Mouse (Mus musculus) 3T3-L1 (cell line): ENCODE measurements around the gene Utp11.
"Not testable (repeated sequence)": the region's sequence is repeated elsewhere in the genome, so short reads cannot be mapped to it uniquely, and the experiment has no call there.

Experiments used
- DNase-seq: peaks from one replicate; pipeline ENCODE4 v3.0.0-alpha.2; 2015; ENCODE audit warnings: low read depth, low spot score

Gene Utp11

DNA sequence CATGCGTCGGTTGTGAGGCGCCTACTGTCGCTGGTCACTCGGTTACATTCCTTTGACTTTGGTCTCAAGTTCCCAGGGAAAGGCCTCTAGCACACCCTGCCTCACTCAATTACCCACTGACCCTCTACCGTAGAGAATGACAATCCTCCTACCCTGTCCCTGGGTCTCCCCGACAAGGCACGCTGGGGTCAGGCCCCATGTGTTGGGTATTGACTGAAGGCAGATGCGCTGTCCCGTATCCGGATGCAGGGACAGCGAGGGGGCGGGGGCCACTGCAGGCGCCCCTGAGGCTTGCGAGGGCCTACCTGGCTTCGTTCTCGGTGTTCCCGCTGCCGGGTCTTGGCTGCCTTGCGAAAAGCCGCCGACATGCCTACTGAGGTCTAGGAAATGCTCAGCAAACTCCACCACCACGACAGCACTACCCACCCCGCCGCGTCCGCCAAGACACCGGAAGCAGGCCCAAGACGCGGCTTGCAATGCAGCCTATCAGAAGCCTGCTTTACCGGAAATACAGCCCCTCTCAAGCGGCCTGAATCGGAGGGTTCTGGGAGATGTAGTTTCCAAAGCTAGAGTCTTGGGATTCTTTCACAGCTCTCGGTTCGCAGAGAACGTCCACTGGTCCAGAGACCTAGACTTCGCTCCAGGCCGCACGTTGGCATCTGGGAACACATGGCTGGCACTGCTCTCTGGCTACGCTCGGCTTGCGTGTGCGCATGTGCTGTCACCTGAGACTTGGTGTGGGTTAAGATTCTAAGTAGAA, at the start of gene Utp11:
TSS of gene Utp11 (minus strand) at position 466 of the 760 bp plus-strand sequence.
- peak; percentile 97 for DNase-seq

DNA sequence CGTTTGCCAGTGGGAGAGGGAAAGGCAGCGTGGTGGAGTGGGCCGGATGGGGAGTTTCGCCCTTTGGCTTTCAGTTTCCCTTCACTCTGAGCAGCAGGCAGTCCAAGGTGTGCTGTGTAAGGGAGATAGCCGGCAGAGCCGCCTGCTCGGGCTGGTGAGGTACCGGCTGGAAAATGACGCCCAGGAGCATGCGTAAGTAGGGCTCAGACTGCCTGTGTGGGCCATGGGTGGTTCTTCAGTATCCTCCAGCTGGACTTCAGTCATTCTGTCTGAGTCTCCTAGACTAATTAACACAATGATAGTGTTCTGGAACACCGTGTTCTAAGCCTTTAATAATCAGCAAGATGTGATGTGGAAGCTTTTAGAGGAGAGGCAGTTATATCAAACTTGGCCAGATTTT, 49.4 kb upstream of the Utp11 start:
- no peak for DNase-seq

DNA sequence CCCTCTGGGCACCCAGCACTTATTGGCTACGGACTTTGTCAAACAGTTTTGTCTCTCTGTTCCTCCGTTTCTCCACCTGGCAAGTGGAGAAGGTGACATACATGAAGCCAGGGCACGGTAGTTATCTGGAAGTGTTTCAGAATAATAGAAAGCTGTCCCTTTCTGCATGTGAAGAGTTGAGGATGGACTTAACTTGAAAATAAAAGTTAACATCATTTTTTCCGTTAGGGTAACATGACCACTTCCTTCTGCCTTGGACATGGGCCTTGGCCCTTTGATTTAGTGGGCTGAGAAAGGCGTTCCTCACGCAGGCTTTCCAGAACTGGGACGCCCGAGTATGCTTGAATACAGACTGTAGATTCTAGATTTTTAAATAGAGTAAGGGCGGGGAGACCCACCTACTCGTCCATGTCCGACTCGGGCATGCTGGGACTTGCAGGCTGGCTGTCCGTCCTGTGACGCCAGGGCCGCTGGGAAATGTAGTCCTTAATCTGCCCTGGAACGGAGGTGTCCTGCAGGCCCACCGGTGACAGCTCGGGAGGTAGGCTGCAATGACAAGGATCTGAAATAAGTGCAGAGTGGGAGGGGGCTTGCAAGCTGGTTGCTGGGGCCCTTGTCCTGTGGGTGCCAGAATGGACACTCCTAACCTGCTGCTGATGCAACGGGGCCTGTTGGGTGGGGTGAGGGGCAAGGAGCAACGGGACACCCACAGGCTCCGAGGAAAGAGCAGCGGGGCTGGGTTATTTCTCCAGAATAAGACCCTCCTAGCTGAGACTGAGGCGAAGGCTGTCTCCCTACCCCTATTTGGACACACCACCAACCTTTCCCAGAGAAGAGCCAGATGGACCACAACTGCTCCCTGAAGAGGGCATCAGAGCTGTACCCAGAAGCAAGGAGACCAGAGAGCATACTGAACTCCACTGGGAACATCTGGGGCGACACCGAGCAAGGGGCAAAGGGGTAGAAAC, 48.3 kb upstream of the Utp11 start, which contains the start of gene Inpp5b:
TSS of gene Inpp5b (plus strand) at position 475 of the 968 bp plus-strand sequence.
- peak; percentile 76 for DNase-seq

DNA sequence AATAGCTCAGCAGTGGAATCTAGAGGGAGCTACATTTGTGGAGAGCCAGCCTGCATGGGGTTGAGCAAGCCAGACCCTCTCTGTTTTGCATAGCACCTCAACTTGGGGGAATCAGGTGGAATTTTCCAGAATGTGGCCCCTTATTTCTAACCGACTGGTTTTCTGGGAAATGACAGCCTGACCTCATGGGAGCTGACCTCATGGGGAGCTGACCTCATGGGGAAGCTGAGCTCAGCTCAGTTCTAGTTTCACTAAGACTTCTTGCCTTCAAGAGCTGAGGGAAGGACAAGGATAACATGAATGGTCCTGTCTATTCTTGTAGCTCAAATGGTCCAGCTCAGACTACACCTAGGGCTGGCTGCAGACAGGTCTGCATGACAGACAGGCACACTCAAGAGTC, 45.4 kb upstream of the Utp11 start:
- no peak for DNase-seq

DNA sequence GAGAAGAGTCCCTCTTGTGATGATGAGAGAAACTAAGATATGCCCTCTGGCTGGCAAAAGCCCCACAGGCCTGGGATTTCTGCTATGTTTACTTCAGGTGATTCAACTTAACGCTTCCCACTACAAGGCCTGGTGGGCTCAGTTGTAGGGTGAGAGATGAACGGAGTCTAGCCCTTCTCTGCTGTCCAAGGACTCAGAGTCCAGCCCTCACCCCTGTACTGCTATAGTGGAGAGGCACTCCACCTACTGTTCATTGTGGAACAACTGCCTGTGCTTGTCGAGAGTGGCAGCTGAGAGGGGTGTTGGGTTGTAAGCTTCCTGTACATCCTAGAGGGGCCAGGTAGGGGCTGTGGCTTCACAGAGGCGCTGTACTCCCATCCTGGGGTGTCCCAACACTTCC, 44.6 kb upstream of the Utp11 start:
- no peak for DNase-seq

DNA sequence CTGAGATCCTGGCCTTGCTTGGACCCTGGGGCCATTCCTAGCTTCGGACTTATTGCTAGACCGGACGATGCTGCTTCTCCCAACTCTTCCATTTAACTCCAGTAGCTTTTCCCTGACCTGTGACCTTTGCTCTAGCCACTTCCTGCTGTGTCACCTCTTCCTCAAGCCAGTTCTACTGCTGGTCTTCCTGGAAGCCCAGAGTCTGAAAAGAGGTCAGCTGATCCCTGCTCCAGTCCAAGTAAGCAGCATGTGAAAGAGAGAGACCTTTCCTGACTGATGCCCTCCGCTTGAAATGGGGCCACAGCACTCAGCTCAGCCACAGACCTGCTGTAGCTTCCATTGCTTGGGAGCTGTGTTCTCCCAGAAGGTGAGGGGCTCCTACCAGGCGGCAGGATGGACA, 44.1 kb upstream of the Utp11 start:
- peak; percentile 23 for DNase-seq

DNA sequence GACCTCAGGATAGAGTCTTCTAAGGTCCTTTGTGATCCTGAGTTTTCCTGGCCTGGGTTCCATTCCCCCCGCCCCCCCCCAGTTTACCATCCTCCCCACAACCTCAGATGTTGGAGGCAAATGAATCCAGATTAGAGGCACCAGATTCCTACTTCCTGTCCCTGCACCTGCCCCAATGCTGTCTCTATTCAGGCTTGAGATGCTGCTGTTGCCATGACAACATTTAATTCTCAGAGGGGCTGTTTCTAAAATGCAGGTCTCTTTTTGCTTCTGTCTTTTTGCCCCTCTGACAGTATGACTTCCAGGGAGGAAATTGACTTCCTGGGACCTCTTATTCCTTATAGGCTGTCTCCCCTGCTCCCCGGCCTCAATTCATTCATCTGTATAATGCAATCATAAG, 43.6 kb upstream of the Utp11 start:
- DNase-seq, result no peak

DNA sequence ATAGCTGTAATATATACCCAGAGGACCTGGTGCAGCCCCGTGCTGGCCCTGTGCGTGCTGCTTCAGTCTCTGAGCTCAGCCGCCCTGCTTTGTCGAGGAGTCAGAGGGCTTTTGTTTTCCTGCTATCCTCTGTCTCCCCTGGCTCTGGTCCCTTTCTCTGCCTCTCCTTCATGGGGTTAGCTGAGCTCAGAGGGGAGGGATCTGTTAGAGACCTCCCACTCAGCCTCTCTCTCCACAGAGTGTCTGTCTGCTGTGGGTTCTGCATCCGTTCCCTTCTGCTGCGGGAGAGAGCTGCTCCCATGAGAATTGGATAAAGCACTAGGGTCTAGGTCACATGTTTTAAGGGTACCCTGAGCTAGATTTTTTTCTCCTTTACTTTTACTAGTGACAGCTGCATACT, 32.7 kb upstream of the Utp11 start:
- DNase-seq, result no peak

DNA sequence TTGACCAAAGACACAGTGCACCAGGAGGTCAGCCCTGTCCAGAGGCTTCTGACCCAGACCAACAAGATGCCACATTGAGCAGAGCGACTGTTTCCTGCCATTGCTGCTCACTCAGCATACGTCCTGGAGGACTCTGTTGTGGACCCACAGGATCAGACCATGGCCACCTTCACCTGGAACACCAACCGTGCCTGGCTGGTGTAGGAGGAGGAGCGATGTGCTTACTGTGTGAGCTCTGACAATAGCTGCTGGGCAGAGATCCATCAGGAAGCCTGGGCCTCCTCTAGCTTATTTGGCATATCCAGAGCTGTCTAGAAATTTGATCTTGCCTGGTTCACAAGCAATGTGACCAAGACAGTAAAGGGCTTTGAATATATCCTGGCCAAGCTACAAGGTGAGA, 25.7 kb upstream of the Utp11 start:
- no peak for DNase-seq

DNA sequence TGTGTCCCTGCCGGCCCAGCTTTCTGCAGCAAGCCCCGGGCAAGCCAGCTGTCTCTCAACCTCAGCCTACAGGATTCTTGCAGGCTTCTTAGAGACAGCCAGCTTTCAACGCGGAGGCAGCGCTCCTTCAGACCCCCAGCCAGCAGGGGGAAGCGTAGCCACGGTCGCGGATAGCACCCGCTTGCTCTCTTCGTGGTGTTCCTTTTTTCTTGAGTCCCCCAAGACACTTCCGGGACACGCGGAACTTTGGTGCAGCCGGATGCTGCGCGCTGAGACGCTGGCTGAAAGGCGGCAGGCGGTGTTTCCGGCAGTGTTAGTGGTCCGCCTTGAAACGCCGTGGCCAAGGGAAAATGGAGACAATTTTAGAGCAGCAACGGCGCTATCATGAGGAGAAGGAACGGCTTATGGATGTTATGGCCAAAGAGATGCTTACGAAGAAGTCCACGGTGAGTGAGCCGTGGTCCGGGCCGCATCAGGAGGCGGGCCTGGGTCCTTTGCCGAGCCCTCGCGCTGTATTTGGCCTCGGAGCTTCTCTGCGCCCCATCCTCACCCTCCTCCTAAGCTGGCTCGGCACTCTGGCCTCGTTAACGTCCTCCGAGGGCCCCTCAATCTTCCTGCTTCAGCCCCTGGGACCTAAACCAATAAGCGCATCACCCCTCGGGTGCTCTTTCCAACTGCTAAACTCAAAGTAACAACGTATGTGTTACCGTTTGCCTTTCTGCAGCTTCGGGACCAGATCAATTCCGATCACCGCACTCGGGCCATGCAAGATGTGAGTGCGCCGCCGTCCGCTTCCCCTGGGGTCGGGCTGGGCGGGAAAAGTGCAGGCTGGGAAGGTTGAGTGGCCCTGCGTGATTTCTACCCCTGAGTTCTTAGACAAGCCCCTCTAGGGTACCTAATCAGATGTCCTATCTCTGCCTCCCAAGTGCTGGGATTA, 21.4 kb upstream of the Utp11 start, which contains the start of gene Sf3a3:
TSS of gene Sf3a3 (plus strand) at position 232 of the 937 bp plus-strand sequence.
- DNase-seq, result peak; percentile 95

DNA sequence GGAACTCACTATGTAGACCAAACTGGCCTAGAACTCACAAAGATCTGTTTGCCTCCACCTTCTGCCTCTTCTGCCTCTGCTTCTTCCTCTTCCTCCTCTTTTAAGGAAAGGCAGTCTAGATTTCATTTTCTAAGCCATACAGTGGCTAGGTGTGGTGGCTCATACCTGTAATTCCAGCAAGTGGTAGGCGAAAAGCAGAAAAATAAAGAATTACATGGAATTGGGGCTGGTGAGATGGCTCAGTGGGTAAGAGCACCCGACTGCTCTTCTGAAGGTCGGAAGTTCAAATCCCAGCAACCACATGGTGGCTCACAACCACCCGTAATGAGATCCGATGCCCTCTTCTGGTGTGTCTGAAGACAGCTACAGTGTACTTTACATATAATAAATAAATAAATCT, 20.4 kb upstream of the Utp11 start:
- not testable (repeated sequence) for DNase-seq

DNA sequence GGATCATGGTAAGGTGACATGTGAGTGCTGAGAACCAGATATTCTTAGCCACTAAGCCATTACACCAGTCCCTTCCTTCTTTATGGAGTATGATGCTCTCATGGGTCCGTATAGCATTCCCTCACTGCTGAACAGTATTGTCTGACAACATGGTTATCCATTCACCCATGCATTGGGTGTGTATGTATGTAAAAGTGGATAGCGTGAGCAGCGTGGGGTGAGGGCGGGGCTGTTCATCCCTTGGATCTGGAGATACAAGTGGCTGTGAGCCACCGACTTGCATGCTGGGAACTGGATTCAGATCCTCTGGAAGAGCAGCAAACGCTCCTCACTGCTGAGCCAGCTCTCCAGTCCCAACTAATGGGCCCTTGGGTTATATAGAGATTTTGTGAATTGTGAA, 19.2 kb upstream of the Utp11 start:
- DNase-seq, result no peak

DNA sequence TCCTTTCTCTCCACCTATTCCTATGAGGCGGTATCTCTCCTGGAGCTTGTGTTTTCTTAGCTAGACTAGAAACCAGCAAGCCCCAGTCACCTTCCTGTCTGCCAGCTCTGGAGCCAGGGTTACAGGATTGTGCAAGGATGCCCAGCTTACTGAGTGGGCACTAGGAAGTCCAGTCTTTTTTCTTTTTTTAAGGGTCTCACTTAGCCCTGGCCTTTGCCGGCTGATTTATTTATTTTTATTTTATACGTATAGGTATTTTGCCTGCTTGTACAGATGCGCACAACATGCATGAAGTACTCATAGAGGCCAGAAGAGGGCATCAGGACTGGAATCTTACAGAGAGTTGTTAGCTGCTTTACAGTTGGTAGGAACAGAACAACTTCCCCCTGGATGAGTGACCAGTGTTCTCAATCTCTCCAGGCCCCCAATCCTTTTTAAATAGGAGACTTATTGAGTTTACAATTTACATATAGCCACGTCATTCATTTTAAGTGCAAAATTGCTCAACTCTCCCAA, 17.4 kb upstream of the Utp11 start:
- peak; percentile 76 for DNase-seq

DNA sequence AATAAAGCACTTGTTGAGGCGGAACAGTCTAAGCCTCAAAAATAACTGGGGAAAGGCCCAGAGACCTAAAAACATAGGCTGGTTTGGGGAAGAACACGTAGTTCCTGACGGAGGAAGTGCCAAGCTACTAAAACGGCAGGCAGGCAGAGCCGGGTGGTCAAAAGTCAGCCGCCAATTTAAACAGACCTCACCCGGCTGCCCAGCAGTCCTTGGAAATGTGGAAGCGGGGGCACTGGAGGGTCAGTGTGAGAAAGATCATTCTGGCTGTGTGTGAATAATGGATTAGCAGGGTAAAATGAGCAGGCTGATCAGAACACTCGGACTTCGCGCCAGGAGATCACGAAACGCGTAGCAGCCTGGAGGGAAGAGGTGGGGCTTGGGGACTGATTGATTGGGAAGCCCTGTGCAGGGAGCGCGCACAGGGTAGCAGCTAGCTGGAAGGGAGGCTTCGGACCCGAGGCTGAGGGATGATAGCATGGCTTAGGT, 16.6 kb upstream of the Utp11 start:
- DNase-seq, result no peak

DNA sequence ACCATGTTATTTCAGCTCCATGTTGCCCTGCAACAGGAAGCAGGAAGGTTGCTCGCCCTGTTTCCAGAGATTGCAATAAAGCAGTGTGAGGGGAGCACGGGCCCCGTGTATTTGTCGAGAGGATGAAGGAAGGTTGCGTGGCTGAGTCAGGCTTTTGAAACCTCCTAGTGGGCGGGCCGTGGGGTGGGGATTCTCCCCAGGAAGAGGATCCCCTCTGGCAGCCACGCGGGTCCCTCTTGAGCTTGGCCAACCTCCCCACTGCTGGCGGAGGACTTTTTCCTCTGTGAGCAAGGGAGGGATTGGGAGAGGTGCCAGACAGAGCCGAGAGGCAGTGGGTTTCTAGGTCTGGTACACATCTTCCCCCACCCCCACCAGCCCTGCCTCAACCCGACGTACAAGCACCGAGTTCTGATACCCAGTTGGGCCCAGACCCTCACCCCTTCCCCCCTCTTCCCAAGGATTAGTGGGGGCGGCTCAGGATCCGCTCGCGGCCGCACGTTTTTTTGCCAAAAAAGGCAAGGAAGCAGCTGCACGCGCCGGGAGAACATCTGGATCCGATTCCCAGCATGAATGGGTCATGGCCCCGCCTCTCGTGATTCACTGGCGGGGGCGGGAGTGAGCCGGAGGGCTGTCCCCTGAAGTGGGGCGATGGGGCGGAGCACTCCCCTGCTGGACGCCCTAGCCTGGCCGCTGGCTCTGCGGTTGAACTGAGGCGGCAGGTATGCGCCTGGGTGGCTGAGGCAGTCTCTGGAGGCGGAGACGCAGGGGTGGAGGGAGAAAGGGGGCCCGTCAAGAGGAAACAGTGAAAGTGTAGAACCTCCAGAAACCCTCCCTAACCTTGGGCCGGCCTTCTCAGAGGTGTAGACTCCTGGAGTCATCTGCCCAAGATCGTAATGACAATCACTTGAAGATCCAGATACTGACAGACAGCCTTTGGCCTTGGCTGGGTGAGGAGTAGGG, 15.4 kb upstream of the Utp11 start:
- peak; percentile 97 for DNase-seq

DNA sequence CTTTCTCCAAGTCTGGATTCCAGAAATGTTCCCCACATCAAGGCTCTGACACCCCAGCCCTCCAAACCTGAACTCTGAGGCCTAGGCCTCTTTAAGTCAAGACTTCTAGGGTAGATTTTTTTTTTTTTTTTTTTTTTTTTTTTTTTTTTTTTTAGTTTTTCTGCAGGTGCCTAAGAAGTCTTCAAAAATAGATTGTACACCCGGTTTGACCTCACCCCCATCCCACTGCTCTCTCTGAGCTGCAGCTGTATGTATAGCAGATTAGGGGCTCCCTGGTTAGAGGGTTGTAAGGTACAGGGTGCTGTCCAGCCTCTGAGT, 14.8 kb upstream of the Utp11 start:
- DNase-seq, result not testable (repeated sequence)

DNA sequence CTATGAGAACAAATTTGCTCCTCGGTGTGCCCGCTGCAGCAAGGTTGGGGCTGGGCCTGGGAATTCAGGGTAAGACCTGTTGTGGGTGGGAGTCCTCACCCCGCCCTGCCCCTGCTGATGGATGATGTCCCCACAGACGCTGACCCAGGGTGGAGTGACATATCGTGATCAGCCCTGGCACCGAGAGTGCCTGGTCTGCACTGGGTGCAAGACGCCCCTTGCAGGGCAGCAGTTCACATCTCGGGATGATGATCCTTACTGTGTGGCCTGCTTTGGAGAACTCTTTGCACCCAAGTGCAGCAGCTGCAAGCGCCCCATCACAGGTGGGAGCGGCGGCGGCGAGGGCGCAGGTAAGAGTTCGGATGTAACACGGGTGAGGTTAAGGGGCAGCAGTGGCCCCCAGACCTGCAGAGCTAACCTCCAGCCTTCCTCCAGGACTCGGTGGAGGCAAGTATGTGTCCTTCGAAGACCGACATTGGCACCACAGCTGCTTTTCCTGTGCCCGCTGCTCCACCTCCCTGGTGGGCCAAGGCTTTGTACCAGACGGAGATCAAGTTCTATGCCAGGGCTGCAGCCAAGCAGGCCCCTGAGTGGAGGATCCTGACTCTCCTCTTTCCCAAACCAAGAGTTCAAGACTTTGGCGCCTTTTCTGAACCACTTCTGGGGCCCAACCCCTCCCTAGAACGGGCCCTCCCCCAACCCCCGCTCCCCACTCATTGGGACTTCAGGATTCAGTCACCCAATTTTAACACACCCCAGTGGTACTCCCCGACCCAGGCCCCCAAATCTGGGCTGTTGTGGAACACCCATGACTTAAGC, 14.2 kb upstream of the Utp11 start:
- not testable (repeated sequence) for DNase-seq

DNA sequence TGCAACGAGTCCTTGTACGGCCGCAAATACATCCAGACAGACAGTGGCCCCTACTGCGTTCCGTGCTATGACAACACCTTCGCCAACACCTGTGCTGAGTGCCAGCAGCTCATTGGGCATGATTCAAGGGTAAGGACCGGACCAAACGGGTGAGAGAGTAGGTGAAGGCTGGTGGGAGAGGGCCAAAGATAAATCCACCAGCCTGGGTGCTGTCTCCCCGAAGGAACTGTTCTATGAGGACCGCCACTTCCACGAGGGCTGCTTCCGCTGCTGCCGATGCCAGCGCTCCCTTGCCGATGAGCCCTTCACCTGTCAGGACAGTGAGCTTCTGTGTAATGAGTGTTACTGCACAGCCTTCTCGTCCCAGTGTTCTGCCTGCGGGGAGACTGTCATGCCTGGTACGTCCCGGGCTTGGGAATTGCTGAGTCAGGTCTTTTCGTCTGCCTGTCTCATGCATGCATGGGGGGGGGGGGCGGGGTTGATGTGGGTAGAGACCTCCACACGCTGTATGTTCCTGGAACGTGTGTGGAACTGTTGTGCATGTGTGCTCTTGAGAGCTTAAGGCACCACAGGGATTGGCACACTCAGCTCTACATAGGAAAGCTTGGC, 12.4 kb upstream of the Utp11 start:
- no peak for DNase-seq
